Mouse (Mus musculus) neutrophil, adult 83 days (primary cell): ENCODE data around the gene Ap4s1. TPM values are rescaled to one million over a fixed set of nuclear protein-coding genes. Genes with fewer than 3 reads are reported as not detected.

ENCODE experiments used
- total RNA-seq, 2 experiments: library from RNA; stranded (reverse); gene quantifications; one replicate each; pipeline ENCODE4 v1.2.4; 2023

Ap4s1 gene
- 10 to 100 TPM; 11.6 to 13.2 TPM for total RNA-seq

DNA sequence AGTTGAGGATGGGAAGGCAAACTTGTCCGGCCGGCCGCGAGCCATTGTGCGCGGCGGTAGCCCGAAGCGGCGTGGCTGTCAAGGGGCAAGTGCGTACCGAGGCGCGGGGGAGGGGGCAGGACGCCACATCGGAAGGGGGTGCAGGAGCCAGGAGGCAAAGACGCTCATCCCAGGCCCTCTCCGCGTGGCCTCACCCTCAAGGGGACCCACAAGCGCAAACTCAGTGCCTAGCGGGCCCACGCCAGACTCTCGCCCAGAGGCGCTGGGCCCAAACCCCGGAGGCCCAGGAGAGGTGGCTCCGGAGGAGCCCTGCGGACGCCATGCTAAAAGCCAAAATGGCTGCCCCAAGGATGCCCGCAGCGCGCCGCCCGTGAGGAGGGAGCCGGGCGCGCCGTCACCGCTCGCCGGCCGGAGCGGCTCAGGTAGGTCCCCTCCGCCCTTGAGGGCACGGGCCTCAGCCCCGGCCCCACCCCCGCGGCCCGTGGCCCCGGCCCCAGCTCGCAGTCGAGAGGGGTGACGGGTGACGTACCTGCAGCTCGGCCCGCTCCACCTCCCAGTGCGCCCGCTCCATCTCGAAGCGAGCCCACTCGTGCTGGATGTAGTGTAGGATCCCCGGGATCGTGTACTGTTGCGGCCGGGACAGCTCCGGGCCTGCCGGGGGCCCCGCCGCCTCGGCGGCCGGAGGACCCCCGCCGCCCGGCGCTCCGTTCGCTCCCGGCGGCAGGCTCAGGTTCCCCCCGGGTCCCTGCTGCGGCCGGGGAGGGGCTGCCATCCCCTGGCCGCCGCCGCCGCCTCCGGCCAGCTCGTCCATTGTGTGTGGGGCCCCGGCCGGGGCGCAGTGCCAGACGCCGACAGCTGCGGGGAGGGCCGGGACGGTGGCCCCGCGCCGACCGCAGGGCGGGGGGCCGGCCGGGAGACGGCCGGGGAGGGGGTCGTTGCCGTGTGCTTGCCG is at the start of gene Ap4s1:
Gene Ap4s1 (plus strand): TSS at position 141 of the 952 bp plus-strand sequence.

DNA sequence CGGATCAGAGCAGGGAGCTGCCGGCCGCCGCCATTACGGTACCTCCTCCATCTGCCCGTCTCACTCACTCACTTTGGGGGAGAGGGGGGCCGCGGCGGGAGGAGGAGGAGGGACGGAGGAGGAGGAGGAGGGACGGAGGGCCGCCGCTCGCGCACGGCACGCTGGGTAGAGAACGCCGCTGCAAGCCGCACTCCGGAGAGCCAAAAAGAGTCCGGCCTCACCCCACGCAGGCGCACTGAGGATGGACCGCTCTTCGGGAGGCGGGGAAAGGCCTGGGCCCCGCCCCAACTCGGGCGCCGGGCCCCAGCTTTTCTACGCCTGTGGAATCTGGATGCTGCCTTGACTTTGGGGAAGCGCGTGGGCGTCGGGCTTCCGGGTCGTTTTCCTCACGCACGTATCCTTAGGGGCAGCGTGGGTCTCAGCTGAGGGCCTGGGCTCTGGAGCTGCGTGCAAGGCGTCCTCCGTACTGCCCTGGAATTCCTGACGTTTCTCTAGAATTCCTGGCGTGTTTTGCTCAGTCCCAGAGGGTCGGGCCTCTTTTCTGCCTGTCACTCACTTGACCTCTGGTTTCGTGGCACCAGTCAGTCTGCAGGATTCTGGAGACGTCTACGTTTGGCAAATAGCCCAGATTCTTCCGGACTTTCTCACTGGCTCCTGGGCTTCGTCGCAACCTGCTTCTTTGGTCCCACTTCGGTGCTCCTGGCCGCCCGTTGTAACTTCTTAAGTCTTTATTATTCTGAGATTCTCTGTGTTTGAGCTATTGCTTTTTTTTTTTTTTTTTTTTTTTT is 1.2 kb downstream of the Ap4s1 start, which contains the start of gene Strn3:
Gene Strn3 (minus strand): TSS at position 53 of the 788 bp plus-strand sequence.

Other genes starting within 250 kb of the Ap4s1 start
- not detected for gene Coch, start 97.7 kb upstream of the Ap4s1 start, total RNA-seq
- 10 to 100 TPM; 35.4 to 39.3 TPM for gene Strn3, start 864 bp downstream of the Ap4s1 start, total RNA-seq
- 10 to 100 TPM; 80.3 to 92.9 TPM for gene Hectd1, start 138.5 kb downstream of the Ap4s1 start, total RNA-seq